Mouse (Mus musculus) heart, postnatal 4 days (tissue): ENCODE data around the gene Pigo. TPM values are rescaled to one million over a fixed set of nuclear protein-coding genes. Genes with fewer than 3 reads are reported as not detected.
"Not testable (repeated sequence)": the region's sequence is repeated elsewhere in the genome, so short reads cannot be mapped to it uniquely, and the experiment has no call there.

ENCODE experiments used
- DNase-seq: peaks from one replicate; pipeline ENCODE4 v3.0.0; 2021
- total RNA-seq, 2 experiments: library from RNA; stranded (reverse); gene quantifications; 2 replicates each; pipeline ENCODE4 v1.2.3; 2021

Pigo gene
- total RNA-seq, 2 experiments from 2014 or later = 24.7 to 24.9 TPM

- peak; percentile 100 for DNase-seq
These were observed 25.3 kb downstream of the Pigo start, which contains the start of gene Vcp for GRCm38 (mm10) chr4:43000141-43000986. Vcp (minus strand) TSS chr4:43000507.

GRCm38 (mm10) chr4:42999451-43000140 lies 26.0 kb downstream of the Pigo start:
- peak; percentile 77 for DNase-seq

- DNase-seq = no peak
These were observed 27.6 kb downstream of the Pigo start for GRCm38 (mm10) chr4:42998022-42998421.

- no peak for DNase-seq
These were observed 37.3 kb downstream of the Pigo start for GRCm38 (mm10) chr4:42988296-42988695.

- not testable (repeated sequence) for DNase-seq
These were observed 45.2 kb downstream of the Pigo start for GRCm38 (mm10) chr4:42980467-42980866.

GRCm38 (mm10) chr4:42978062-42978461 lies 47.6 kb downstream of the Pigo start:
- no peak for DNase-seq

- DNase-seq = no peak
These were observed 51.8 kb downstream of the Pigo start for GRCm38 (mm10) chr4:42973868-42974267.

GRCm38 (mm10) chr4:42972952-42973351 lies 52.7 kb downstream of the Pigo start:
- no peak for DNase-seq

GRCm38 (mm10) chr4:42969304-42969703 lies 56.3 kb downstream of the Pigo start, which contains the start of gene 1700022I11Rik:
1700022I11Rik (plus strand) TSS chr4:42969604.
- DNase-seq = no peak

Other genes with a start within 250 kb of the Pigo start
- gene Fam205a1, start 171.9 kb downstream of the Pigo start, total RNA-seq = not detected
- gene Gm12394, start 169.0 kb downstream of the Pigo start, total RNA-seq = not detected
- gene Fam205c, start 151.6 kb downstream of the Pigo start, total RNA-seq = 1 to 10 TPM; 1.3 TPM
- gene Phf24, start 109.2 kb downstream of the Pigo start, total RNA-seq = 10 to 100 TPM; 15.2 to 23.1 TPM
- 10 to 100 TPM; 82.4 to 91.9 TPM for gene Dnajb5, start 76.0 kb downstream of the Pigo start, total RNA-seq
- not detected for gene 1700022I11Rik, start 56.2 kb downstream of the Pigo start, total RNA-seq
- 100 to 1,000 TPM; 291 to 295 TPM for gene Vcp, start 25.3 kb downstream of the Pigo start, total RNA-seq
- 1 to 10 TPM; 7.4 to 8.2 TPM for gene Fancg, start 15.3 kb downstream of the Pigo start, total RNA-seq
- gene Stoml2, start 5.9 kb upstream of the Pigo start, total RNA-seq = 100 to 1,000 TPM; 101 to 107 TPM
- gene Fam214b, start 20.4 kb upstream of the Pigo start, total RNA-seq = 10 to 100 TPM; 20.4 to 20.7 TPM
- gene Unc13b, start 33.1 kb upstream of the Pigo start, total RNA-seq = 10 to 100 TPM; 39.9 to 42.1 TPM
- gene Atp8b5, start 241.3 kb upstream of the Pigo start, total RNA-seq = under 1 TPM; 0.05 to 0.14 TPM